8 mouse cellular contexts compared by ENCODE assay signal in genomic region chr10:80677942-80678436, GRCm38 (mm10). TPM values are rescaled to one million over a fixed set of nuclear protein-coding genes. Genes with fewer than 3 reads are reported as not detected.
A peak's percentile ranks its signal among the peaks of the same experiment; 100 is the strongest.
DNase-seq lines count a peak whose midpoint lies in the region; ATAC-seq and TF ChIP-seq lines count a peak whose summit lies in the region.

Gene Mknk2, minus strand, starts transcription at chr10:80678112.

- TF ChIP-seq POLR2A in bone marrow, adult 2 months (IDR thresholded peaks at IDR 0.05; ENCODE audit: borderline replicate concordance, control insufficient read depth, low read depth, low read length) = peak; percentile 93; the same call in 1 of the 2 replicates

- peak within 1 kb of the TSS; percentile 85 for H3K9ac ChIP-seq in heart, embryonic 12.5 days
- H3K9ac ChIP-seq in kidney, embryonic 16.5 days (replicated peaks; ENCODE audit: low read length) = peak within 1 kb of the TSS; percentile 87
- peak within 1 kb of the TSS; percentile 63 for H3K9ac ChIP-seq in stomach, embryonic 14.5 days (replicated peaks; ENCODE audit: low read depth, low read length)

- H3K4me1 ChIP-seq in bone marrow, adult 2 months (ENCODE audit: control insufficient read depth, insufficient read depth, low read length) = peaks cover 16% of the 10 kb centered on the region
- H3K4me1 ChIP-seq in heart, embryonic 12.5 days (replicated peaks) = peaks cover 55% of the 10 kb centered on the region
- H3K4me1 ChIP-seq in kidney, embryonic 16.5 days (ENCODE audit: insufficient read depth, low read length) = peaks cover 59% of the 10 kb centered on the region
- H3K4me1 ChIP-seq in stomach, embryonic 14.5 days (ENCODE audit: control insufficient read depth, insufficient read depth, low read length) = peaks cover 46% of the 10 kb centered on the region

- H3ac ChIP-seq in C2C12 (ENCODE audit: control insufficient read depth, insufficient read length, low read depth) = peak within 1 kb of the TSS; percentile 35

- peaks cover 19% of the 10 kb centered on the region for H3K79me3 ChIP-seq in C2C12 (ENCODE audit: low read depth)

- under 1% methylated on average over 8 of the region's 8 CpGs for WGBS in bone marrow, adult 2 months
- WGBS in heart, embryonic 12.5 days = 6% methylated on average over 8 of the region's 8 CpGs
- WGBS in kidney, embryonic 16.5 days = 4% methylated on average over 8 of the region's 8 CpGs
- 13% methylated on average over 8 of the region's 8 CpGs for WGBS in stomach, embryonic 14.5 days

- peak within 1 kb of the TSS; percentile 84 for H3K4me2 ChIP-seq in heart, embryonic 12.5 days
- H3K4me2 ChIP-seq in kidney, embryonic 16.5 days (replicated peaks; ENCODE audit: low read depth, low read length) = peak within 1 kb of the TSS; percentile 75
- peak within 1 kb of the TSS; percentile 72 for H3K4me2 ChIP-seq in stomach, embryonic 14.5 days (replicated peaks; ENCODE audit: low read depth, low read length)

- ATAC-seq in heart, embryonic 12.5 days (ENCODE audit: insufficient number of reproducible peaks, low FRiP score) = peak; percentile 57
- peak; percentile 75 for ATAC-seq in kidney, embryonic 16.5 days (ENCODE audit: low FRiP score, low TSS enrichment)
- ATAC-seq in stomach, embryonic 14.5 days (ENCODE audit: insufficient number of reproducible peaks, insufficient read depth, low FRiP score, low read depth) = peak; percentile 20

- H3K27ac ChIP-seq in bone marrow, adult 2 months (ENCODE audit: control insufficient read depth, insufficient read depth, low read depth, low read length, poor library complexity) = peak within 1 kb of the TSS; percentile 94
- peak within 1 kb of the TSS; percentile 99 for H3K27ac ChIP-seq in heart, embryonic 12.5 days (ENCODE audit: poor library complexity, severe bottlenecking)
- H3K27ac ChIP-seq in kidney, embryonic 16.5 days (ENCODE audit: low read length) = peak within 1 kb of the TSS; percentile 99
- peak within 1 kb of the TSS; percentile 99 for H3K27ac ChIP-seq in stomach, embryonic 14.5 days (ENCODE audit: low read length)

- no peaks in the 10 kb centered on the region for H3K27me3 ChIP-seq in C2C12 (ENCODE audit: control insufficient read depth, insufficient read depth, insufficient read length)
- no peaks in the 10 kb centered on the region for H3K27me3 ChIP-seq in heart, embryonic 12.5 days (replicated peaks)
- no peaks in the 10 kb centered on the region for H3K27me3 ChIP-seq in kidney, embryonic 16.5 days (ENCODE audit: insufficient read depth, low read length)
- H3K27me3 ChIP-seq in stomach, embryonic 14.5 days (ENCODE audit: control insufficient read depth, insufficient read depth, low read length) = no peaks in the 10 kb centered on the region

- TF ChIP-seq CTCF in C2C12 (IDR thresholded peaks at IDR 0.05; ENCODE audit: control insufficient read depth, insufficient read depth, insufficient read length) = no peak
- TF ChIP-seq CTCF in bone marrow, adult 2 months (IDR thresholded peaks at IDR 0.05; ENCODE audit: control insufficient read depth, insufficient read depth, low read length) = no peak

- peaks cover 30% of the 10 kb centered on the region for H3K79me2 ChIP-seq in C2C12 (ENCODE audit: control insufficient read depth, insufficient read depth)

- peak within 1 kb of the TSS; percentile 40 for H3K4me3 ChIP-seq in C2C12 (ENCODE audit: insufficient read depth, poor library complexity, severe bottlenecking)
- peak within 1 kb of the TSS; percentile 74 for H3K4me3 ChIP-seq in bone marrow, adult 2 months (replicated peaks; ENCODE audit: control insufficient read depth, low read depth, low read length)
- peak within 1 kb of the TSS; percentile 83 for H3K4me3 ChIP-seq in heart, embryonic 12.5 days
- peak within 1 kb of the TSS; percentile 81 for H3K4me3 ChIP-seq in kidney, embryonic 16.5 days (ENCODE audit: low read length)
- H3K4me3 ChIP-seq in stomach, embryonic 14.5 days (ENCODE audit: low read depth, low read length) = peak within 1 kb of the TSS; percentile 97

- H3K36me3 ChIP-seq in C2C12 (ENCODE audit: control insufficient read depth, insufficient read depth) = no peaks in the 10 kb centered on the region
- peaks cover 4% of the 10 kb centered on the region for H3K36me3 ChIP-seq in heart, embryonic 12.5 days
- peaks cover 4% of the 10 kb centered on the region; the same call in 1 of the 2 replicates for H3K36me3 ChIP-seq in kidney, embryonic 16.5 days (ENCODE audit: insufficient read depth, low read length)
- peaks cover 7% of the 10 kb centered on the region for H3K36me3 ChIP-seq in stomach, embryonic 14.5 days (ENCODE audit: control insufficient read depth, insufficient read depth, low read length)

- H3K9me3 ChIP-seq in heart, embryonic 12.5 days (replicated peaks) = no peaks in the 10 kb centered on the region
- no peaks in the 10 kb centered on the region for H3K9me3 ChIP-seq in kidney, embryonic 16.5 days (ENCODE audit: low read length)
- no peaks in the 10 kb centered on the region for H3K9me3 ChIP-seq in stomach, embryonic 14.5 days (ENCODE audit: control insufficient read depth, low read depth, low read length)

- DNase-seq in fat pad, adult 2 months (ENCODE audit: extremely low read depth, low read depth, low spot score) = peak; percentile 61
- DNase-seq in liver = peak; percentile 91
- peak; percentile 87 to 90 for DNase-seq in monocyte, adult 2 months (ENCODE audit: low read depth in 1 of 2, low spot score in 2 of 2)

TF ChIP-seq in C2C12, 6 proteins besides CTCF, POLR2A, EP300 and RAD21:
- TF ChIP-seq MAX (IDR thresholded peaks at IDR 0.05) (peak; percentile 51), MYOG (IDR thresholded peaks at IDR 0.05; ENCODE audit: control insufficient read depth, extremely low read depth, insufficient read length) (no peak), MYOD1 (IDR thresholded peaks at IDR 0.05; ENCODE audit: control insufficient read depth, insufficient read length, low read depth) (no peak), FOSL1 (IDR thresholded peaks at IDR 0.05; ENCODE audit: insufficient read depth, low read length, poor library complexity, severe bottlenecking) (no peak), CEBPB (IDR thresholded peaks at IDR 0.05; ENCODE audit: low read depth) (no peak), USF1 (IDR thresholded peaks at IDR 0.05; ENCODE audit: low read depth) (no peak)
TF ChIP-seq in C2C12: peak in this region for 1.

RNA-seq across cellular contexts. Expression of gene Mknk2, which starts in this region (rescaled TPM):
- 61.4 TPM for polyA plus RNA-seq in C2C12 (2012; fragmentation: generic; extraction: Trizol)
- 70.5 and 89.6 TPM in 2 replicates for polyA plus RNA-seq in bone marrow, adult 2 months (2011; ENCODE audit: insufficient read depth, insufficient read length, low replicate concordance, missing spikeins)
- 99.6 and 102 TPM in 2 replicates for polyA plus RNA-seq in heart, embryonic 12.5 days (2016; fragmentation: Nextera tagmentation; extraction: Ambion mirVana)
- 71.1 and 108 TPM in 2 replicates for polyA plus RNA-seq in kidney, embryonic 16.5 days (2015; fragmentation: Nextera tagmentation; extraction: Ambion mirVana)
- 71.3 and 75.5 TPM in 2 replicates for polyA plus RNA-seq in stomach, embryonic 14.5 days (2014; fragmentation: Nextera tagmentation; extraction: Ambion mirVana)

Comparison
In these comparisons a context has a peak if more than half of its experiments do, and no peak if none do; other contexts are left out.
1. Peak in every context shown above with its lines: DNase-seq, ATAC-seq, H3K4me3 ChIP-seq and H3K27ac ChIP-seq.
2. H3K4me3 ChIP-seq: peak in every context shown above with its lines; median percentile 97 in stomach, embryonic 14.5 days; 83 in heart, embryonic 12.5 days; 81 in kidney, embryonic 16.5 days; 74 in bone marrow, adult 2 months; 40 in C2C12.
3. ATAC-seq: peak in every context shown above with its lines; median percentile 75 in kidney, embryonic 16.5 days; 57 in heart, embryonic 12.5 days; 20 in stomach, embryonic 14.5 days.